Mouse (Mus musculus) retina, embryonic 14.5 days (tissue): ENCODE data around the gene Otogl.

ENCODE experiments used
- DNase-seq: peaks from one replicate; pipeline ENCODE4 v3.0.0-alpha.2; 2015; ENCODE audit warnings: low spot score

Gene Otogl

GRCm38 (mm10) chr10:107912084-107912573 is at the start of gene Otogl:
TSS of gene Otogl (minus strand) at chr10:107912134.
- DNase-seq = no peak

- no peak for DNase-seq
Measured at GRCm38 (mm10) chr10:107956588-107956987, 44.7 kb upstream of the Otogl start.

- DNase-seq = no peak
Measured at GRCm38 (mm10) chr10:107954444-107954843, 42.5 kb upstream of the Otogl start.

- no peak for DNase-seq
Measured at GRCm38 (mm10) chr10:107951596-107951995, 39.7 kb upstream of the Otogl start.

GRCm38 (mm10) chr10:107949945-107950344 is 38.0 kb upstream of the Otogl start:
- no peak for DNase-seq

- no peak for DNase-seq
Measured at GRCm38 (mm10) chr10:107948647-107949046, 36.7 kb upstream of the Otogl start.

GRCm38 (mm10) chr10:107948038-107948437 is 36.1 kb upstream of the Otogl start:
- no peak for DNase-seq

- no peak for DNase-seq
Measured at GRCm38 (mm10) chr10:107946348-107946747, 34.4 kb upstream of the Otogl start.

- no peak for DNase-seq
Measured at GRCm38 (mm10) chr10:107943859-107944258, 31.9 kb upstream of the Otogl start.

GRCm38 (mm10) chr10:107941188-107941900 is 29.4 kb upstream of the Otogl start:
- no peak for DNase-seq

- DNase-seq = no peak
Measured at GRCm38 (mm10) chr10:107940302-107940701, 28.4 kb upstream of the Otogl start.

- no peak for DNase-seq
Measured at GRCm38 (mm10) chr10:107939821-107940220, 27.9 kb upstream of the Otogl start.

- no peak for DNase-seq
Measured at GRCm38 (mm10) chr10:107934055-107934454, 22.1 kb upstream of the Otogl start.

- no peak for DNase-seq
Measured at GRCm38 (mm10) chr10:107933527-107933926, 21.6 kb upstream of the Otogl start.

- peak; percentile 53 for DNase-seq
Measured at GRCm38 (mm10) chr10:107931833-107932828, 20.2 kb upstream of the Otogl start.

GRCm38 (mm10) chr10:107930471-107931021 is 18.6 kb upstream of the Otogl start:
- no peak for DNase-seq

GRCm38 (mm10) chr10:107925306-107925705 is 13.4 kb upstream of the Otogl start:
- DNase-seq = peak; percentile 46

- no peak for DNase-seq
Measured at GRCm38 (mm10) chr10:107923860-107924259, 11.9 kb upstream of the Otogl start.

GRCm38 (mm10) chr10:107922750-107923149 is 10.8 kb upstream of the Otogl start:
- peak; percentile 47 for DNase-seq

GRCm38 (mm10) chr10:107921549-107921948 is 9.6 kb upstream of the Otogl start:
- no peak for DNase-seq

GRCm38 (mm10) chr10:107921134-107921533 is 9.2 kb upstream of the Otogl start:
- DNase-seq = no peak

- no peak for DNase-seq
Measured at GRCm38 (mm10) chr10:107913013-107913412, 1.1 kb upstream of the Otogl start.
